Mouse (Mus musculus) hindbrain, embryonic 11.5 days (tissue): ENCODE data around the gene Lima1. TPM values are rescaled to one million over a fixed set of nuclear protein-coding genes. Genes with fewer than 3 reads are reported as not detected.

Experiments used
- ATAC-seq: fragments of 200-750 bp; cut with Nextera tagmentation; 2 replicates; pipeline ENCODE4 v1.8.0; 2017; ENCODE audit warnings: mild to moderate bottlenecking, moderate TSS enrichment, moderate library complexity; ENCODE audit not compliant: low FRiP score
- DNase-seq: peaks from one replicate; pipeline ENCODE4 v3.0.0-alpha.2; 2015; ENCODE audit warnings: low spot score
- H3K27ac ChIP-seq: fragments of 300-500 bp; sonication (generic); 2 replicates; pipeline ENCODE4 v1.5.1; 2014; ENCODE audit warnings: mild to moderate bottlenecking, low read depth, low read length
- H3K27me3 ChIP-seq: fragments of 300-500 bp; sonication (generic); 2 replicates; pipeline ENCODE4 v1.6.1; 2014; ENCODE audit warnings: mild to moderate bottlenecking, low read length, moderate library complexity, mixed read lengths; ENCODE audit not compliant: control insufficient read depth, insufficient read depth
- H3K36me3 ChIP-seq: fragments of 300-500 bp; sonication (generic); 2 replicates; pipeline ENCODE4 v1.6.1; 2014; ENCODE audit warnings: mild to moderate bottlenecking, low read length, moderate library complexity, mixed read lengths; ENCODE audit not compliant: control insufficient read depth, insufficient read depth
- H3K4me1 ChIP-seq: fragments of 300-500 bp; sonication (generic); replicated peaks from 2 replicates; pipeline ENCODE4 v1.6.1; 2014; ENCODE audit warnings: low read length, mixed read lengths; ENCODE audit not compliant: control insufficient read depth, insufficient read depth
- H3K4me2 ChIP-seq: fragments of 300-500 bp; sonication (generic); replicated peaks from 2 replicates; pipeline ENCODE4 v1.6.1; 2014; ENCODE audit warnings: mild to moderate bottlenecking, low read depth, low read length
- H3K4me3 ChIP-seq: fragments of 300-500 bp; sonication (generic); 2 replicates; pipeline ENCODE4 v1.5.1; 2014; ENCODE audit warnings: low read depth, low read length
- H3K9ac ChIP-seq: fragments of 300-500 bp; sonication (generic); 2 replicates; pipeline ENCODE4 v1.6.1; 2014; ENCODE audit warnings: low read depth, low read length
- H3K9me3 ChIP-seq: fragments of 300-500 bp; sonication (generic); 2 replicates; pipeline ENCODE4 v1.6.1; 2016; ENCODE audit warnings: low read length; ENCODE audit not compliant: control insufficient read depth
- WGBS: fragments of 180-500 bp; shearing (Covaris S2); extraction: QIAGEN DNeasy Blood & Tissue Kit; methylation state at CpG from one replicate; pipeline ENCODE4 v1.1.7; 2014; 5-methylcytosine and 5-hydroxymethylcytosine counted together
- polyA plus RNA-seq: library from polyadenylated mRNA; unstranded; fragments of >200 nt; fragmentation: Nextera tagmentation; extraction: Ambion mirVana; gene quantifications from 2 replicates; pipeline ENCODE4 v1.2.1, GENCODE M21; 2014

Gene Lima1
- polyA plus RNA-seq, 1 experiment from 2014 or later: 30.8 TPM

- H3K4me2 ChIP-seq: no peak overlapping the region
- no peaks in the 10 kb centered on the region for H3K4me1 ChIP-seq
- H3K9me3 ChIP-seq: no peaks in the 10 kb centered on the region
- no peak overlapping the region for H3K4me3 ChIP-seq
- H3K9ac ChIP-seq: no peak overlapping the region
- no peaks in the 10 kb centered on the region for H3K27me3 ChIP-seq
- peak; percentile 35 for DNase-seq
- no peaks in the 10 kb centered on the region for H3K36me3 ChIP-seq
- ATAC-seq: no peak
- WGBS: 45% methylated on average over 21 of the region's 21 CpGs
- H3K27ac ChIP-seq: no peak overlapping the region; the same call in 1 of the 2 replicates
These were observed 67.2 kb downstream of the Lima1 start for GRCm38 (mm10) chr15:99807776-99808735.

DNA sequence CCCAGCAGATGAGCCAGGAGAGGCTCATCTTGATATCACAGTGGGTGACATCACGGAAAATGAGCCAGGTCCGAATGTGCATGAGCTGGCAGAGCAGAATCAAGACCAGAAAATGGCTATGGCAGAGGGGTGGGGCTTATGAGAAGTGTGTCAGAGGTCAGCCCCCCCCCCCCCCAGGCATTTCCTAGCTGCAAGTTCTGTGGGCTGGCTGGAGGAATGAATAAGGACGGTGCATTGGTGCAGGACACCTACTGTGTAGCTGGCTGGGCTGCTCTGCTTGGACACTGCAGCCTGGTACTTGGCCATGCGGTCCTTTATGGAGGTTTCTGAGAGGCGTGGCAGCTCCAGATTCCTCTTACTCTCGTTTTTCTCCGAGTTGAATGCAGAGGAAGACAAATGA, 69.1 kb downstream of the Lima1 start:
- no peak overlapping the region for H3K27ac ChIP-seq
- H3K4me2 ChIP-seq: no peak overlapping the region
- H3K27me3 ChIP-seq: no peaks in the 10 kb centered on the region
- H3K4me3 ChIP-seq: no peak overlapping the region
- no peaks in the 10 kb centered on the region for H3K36me3 ChIP-seq
- H3K9ac ChIP-seq: no peak overlapping the region
- DNase-seq (peak; percentile 33), ATAC-seq (no peak)
- WGBS: 25% methylated on average over 6 of the region's 7 CpGs
- no peaks in the 10 kb centered on the region; the same call in 1 of the 2 replicates for H3K4me1 ChIP-seq
- H3K9me3 ChIP-seq: no peaks in the 10 kb centered on the region

GRCm38 (mm10) chr15:99805673-99806072, 69.6 kb downstream of the Lima1 start:
- WGBS: 92% methylated on average over 4 of the region's 4 CpGs
- H3K4me3 ChIP-seq: no peak overlapping the region
- no peak overlapping the region for H3K4me2 ChIP-seq
- H3K27ac ChIP-seq: no peak overlapping the region
- H3K27me3 ChIP-seq: no peaks in the 10 kb centered on the region
- H3K9me3 ChIP-seq: no peaks in the 10 kb centered on the region
- no peak overlapping the region for H3K9ac ChIP-seq
- H3K36me3 ChIP-seq: no peaks in the 10 kb centered on the region
- no peak for ATAC-seq
- no peaks in the 10 kb centered on the region; the same call in 1 of the 2 replicates for H3K4me1 ChIP-seq
- no peak for DNase-seq

DNA sequence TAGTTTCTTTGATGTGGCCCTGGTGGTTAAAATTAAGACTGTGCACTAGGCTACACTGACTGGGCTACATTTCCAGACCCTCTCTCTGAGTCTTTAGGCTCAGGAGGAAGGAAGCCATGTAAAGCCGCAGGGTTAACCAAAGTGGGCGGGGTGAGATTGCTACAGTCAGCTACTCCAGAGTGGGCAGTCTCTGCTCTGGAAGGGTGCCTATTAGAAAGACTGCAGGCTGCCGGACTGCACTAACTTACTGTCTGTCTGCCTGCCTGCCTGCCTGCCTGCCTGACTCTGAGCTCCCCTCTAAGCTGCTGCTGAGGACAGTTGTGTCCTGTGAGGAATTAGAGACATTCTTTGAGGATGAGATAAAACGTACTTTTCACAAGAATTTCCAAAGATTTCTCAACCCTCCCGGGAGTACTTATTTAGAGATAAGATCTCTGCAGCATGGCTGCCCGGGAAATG, 72.0 kb downstream of the Lima1 start:
- H3K4me1 ChIP-seq: no peaks in the 10 kb centered on the region; the same call in 1 of the 2 replicates
- WGBS: 32% methylated on average over 6 of the region's 6 CpGs
- H3K27me3 ChIP-seq: no peaks in the 10 kb centered on the region
- no peak overlapping the region for H3K4me3 ChIP-seq
- no peak overlapping the region for H3K4me2 ChIP-seq
- peak; percentile 26 for DNase-seq
- H3K27ac ChIP-seq: no peak overlapping the region
- H3K36me3 ChIP-seq: no peaks in the 10 kb centered on the region
- H3K9ac ChIP-seq: no peak overlapping the region
- ATAC-seq: no peak
- H3K9me3 ChIP-seq: no peaks in the 10 kb centered on the region

- WGBS: 28% methylated on average over 24 of the region's 24 CpGs
- Histone ChIP-seq H3K9ac (no peak overlapping the region), H3K4me3 (no peak overlapping the region), H3K27me3 (no peaks in the 10 kb centered on the region), H3K9me3 (no peaks in the 10 kb centered on the region), H3K4me1 (no peaks in the 10 kb centered on the region; the same call in 1 of the 2 replicates), H3K36me3 (no peaks in the 10 kb centered on the region), H3K27ac (no peak overlapping the region), H3K4me2 (no peak overlapping the region)
- no peak for DNase-seq
- ATAC-seq: no peak
These were observed 73.2 kb downstream of the Lima1 start for GRCm38 (mm10) chr15:99801885-99802572.

GRCm38 (mm10) chr15:99799706-99800105, 75.5 kb downstream of the Lima1 start:
- Histone ChIP-seq H3K9ac (no peak overlapping the region), H3K36me3 (no peaks in the 10 kb centered on the region), H3K4me1 (no peaks in the 10 kb centered on the region; the same call in 1 of the 2 replicates), H3K4me2 (no peak overlapping the region), H3K27ac (no peak overlapping the region), H3K27me3 (no peaks in the 10 kb centered on the region), H3K4me3 (no peak overlapping the region), H3K9me3 (no peaks in the 10 kb centered on the region)
- no peak for ATAC-seq
- 59% methylated on average over 6 of the region's 6 CpGs for WGBS
- no peak for DNase-seq

- no peak for ATAC-seq
- no peaks in the 10 kb centered on the region for H3K27me3 ChIP-seq
- H3K36me3 ChIP-seq: no peaks in the 10 kb centered on the region
- DNase-seq: no peak
- H3K27ac ChIP-seq: no peak overlapping the region
- H3K9ac ChIP-seq: no peak overlapping the region
- 94% methylated on average over 5 of the region's 5 CpGs for WGBS
- H3K4me2 ChIP-seq: no peak overlapping the region
- H3K4me3 ChIP-seq: no peak overlapping the region
- no peaks in the 10 kb centered on the region; the same call in 1 of the 2 replicates for H3K4me1 ChIP-seq
- no peaks in the 10 kb centered on the region for H3K9me3 ChIP-seq
These were observed 77.4 kb downstream of the Lima1 start for GRCm38 (mm10) chr15:99797898-99798297.

DNA sequence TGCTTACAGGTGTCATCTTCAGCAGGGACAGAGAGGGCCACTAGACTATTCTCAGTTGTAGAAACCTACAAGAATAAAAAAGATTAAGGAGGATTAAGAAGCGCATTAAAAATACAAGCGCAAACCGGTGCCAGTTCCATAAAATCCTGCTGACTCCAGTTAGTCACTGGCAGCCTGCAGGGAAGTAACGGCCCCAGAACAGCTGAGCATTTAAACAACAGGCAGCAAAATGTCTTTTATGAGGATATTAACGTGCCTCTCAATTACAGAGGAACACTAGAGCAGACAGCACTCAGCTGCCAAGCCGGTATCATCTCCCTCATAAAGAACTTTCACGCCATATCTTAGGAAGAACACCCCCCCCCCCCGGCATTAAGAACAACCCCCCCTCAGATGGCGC, 78.5 kb downstream of the Lima1 start:
- no peak overlapping the region for H3K27ac ChIP-seq
- H3K9ac ChIP-seq: no peak overlapping the region
- DNase-seq (no peak), ATAC-seq (no peak)
- WGBS: 83% methylated on average over 9 of the region's 9 CpGs
- H3K36me3 ChIP-seq: no peaks in the 10 kb centered on the region
- H3K4me2 ChIP-seq: no peak overlapping the region
- no peaks in the 10 kb centered on the region for H3K27me3 ChIP-seq
- no peak overlapping the region for H3K4me3 ChIP-seq
- H3K4me1 ChIP-seq: no peaks in the 10 kb centered on the region
- H3K9me3 ChIP-seq: no peaks in the 10 kb centered on the region
